Mouse (Mus musculus) heart, adult 2 months (tissue): ENCODE measurements around the gene Avpr1b. TPM values are rescaled to one million over a fixed set of nuclear protein-coding genes. Genes with fewer than 3 reads are reported as not detected.
"Not testable (repeated sequence)": the region's sequence is repeated elsewhere in the genome, so short reads cannot be mapped to it uniquely, and the experiment has no call there.

Experiments used
- DNase-seq, 2 experiments: peaks; one replicate each; pipeline ENCODE4 v3.0.0; 2021
- H3K27ac ChIP-seq: fragments of 200-600 bp; 2 replicates; pipeline ENCODE4 v1.8.1; 2022
- H3K27me3 ChIP-seq: fragments of 200-500 bp; 2 replicates; pipeline ENCODE4 v1.6.1; 2012; ENCODE audit warnings: mild to moderate bottlenecking, low read length, inconsistent platforms, mixed read lengths; ENCODE audit not compliant: control insufficient read depth, insufficient read depth
- H3K36me3 ChIP-seq: fragments of 200-500 bp; 2 replicates; pipeline ENCODE4 v1.6.1; 2012; ENCODE audit warnings: low read length, inconsistent platforms; ENCODE audit not compliant: control insufficient read depth, insufficient read depth
- H3K4me1 ChIP-seq: fragments of 200-500 bp; 2 replicates; pipeline ENCODE4 v1.6.1; 2011; ENCODE audit warnings: low read length; ENCODE audit not compliant: control insufficient read depth, insufficient read depth
- H3K4me3 ChIP-seq: fragments of 200-600 bp; 2 replicates; pipeline ENCODE4 v1.8.1; 2022
- H3K79me2 ChIP-seq: fragments of 200-500 bp; replicated peaks from 2 replicates; pipeline ENCODE4 v1.6.1; 2012; ENCODE audit warnings: mild to moderate bottlenecking, inconsistent platforms, low read length, moderate library complexity, mixed read lengths; ENCODE audit not compliant: control insufficient read depth, insufficient read depth
- H3K9ac ChIP-seq: fragments of 200-500 bp; 2 replicates; pipeline ENCODE4 v1.6.1; 2012; ENCODE audit warnings: low read depth, mild to moderate bottlenecking, control low read depth, inconsistent platforms, low read length, mixed read lengths
- CTCF ChIP-seq: fragments of 200-600 bp; IDR thresholded peaks from 2 replicates; pipeline ENCODE4 v1.8.1; 2022; ENCODE audit warnings: antibody characterized with exemption, mild to moderate bottlenecking, moderate library complexity
- EP300 ChIP-seq: fragments of 200-500 bp; IDR thresholded peaks from 2 replicates; pipeline ENCODE4 v1.6.1; 2011; ENCODE audit warnings: low read depth, low read length, control low read depth; ENCODE audit not compliant: insufficient read depth
- POLR2A ChIP-seq: fragments of 200-500 bp; IDR thresholded peaks from 2 replicates; pipeline ENCODE4 v1.6.1; 2011; ENCODE audit warnings: mild to moderate bottlenecking, low read depth, low read length, control low read depth; ENCODE audit not compliant: insufficient read depth
- WGBS: fragments of 180-500 bp; shearing (Covaris S2); methylation state at CpG from one replicate; pipeline ENCODE4 v1.1.7; 2018; 5-methylcytosine and 5-hydroxymethylcytosine counted together
- intact Hi-C: fragments of 180-260 bp; cut with DNase I; formaldehyde crosslinking; loops from one replicate; pipeline ENCODE4 v1.15.1; 2025
- polyA plus RNA-seq: library from polyadenylated mRNA; depleted of rRNA; stranded (reverse); fragments of >200 nt; gene quantifications from 2 replicates; pipeline ENCODE4 v1.2.3, GENCODE M21; 2012
- total RNA-seq, 2 experiments: library from RNA; stranded (reverse); gene quantifications; 2 replicates each; pipeline ENCODE4 v1.2.3; 2021

The Avpr1b gene
- total and polyA plus RNA-seq, 3 experiments, result not detected

GRCm38 (mm10) chr1:131624175-131624835 lies 25.3 kb downstream of the Avpr1b start:
- Histone ChIP-seq H3K27me3 (no peaks in the 10 kb centered on the region), H3K4me1 (no peaks in the 10 kb centered on the region), H3K4me3 (no peak overlapping the region), H3K27ac (no peak overlapping the region), H3K36me3 (no peaks in the 10 kb centered on the region), H3K79me2 (no peaks in the 10 kb centered on the region), H3K9ac (no peak overlapping the region)
- no peak for DNase-seq
- TF ChIP-seq EP300 (no peak), CTCF (no peak), POLR2A (no peak)
- WGBS, result 57% methylated on average over 3 of the region's 3 CpGs
- intact Hi-C loops, result no loop called here

DNA sequence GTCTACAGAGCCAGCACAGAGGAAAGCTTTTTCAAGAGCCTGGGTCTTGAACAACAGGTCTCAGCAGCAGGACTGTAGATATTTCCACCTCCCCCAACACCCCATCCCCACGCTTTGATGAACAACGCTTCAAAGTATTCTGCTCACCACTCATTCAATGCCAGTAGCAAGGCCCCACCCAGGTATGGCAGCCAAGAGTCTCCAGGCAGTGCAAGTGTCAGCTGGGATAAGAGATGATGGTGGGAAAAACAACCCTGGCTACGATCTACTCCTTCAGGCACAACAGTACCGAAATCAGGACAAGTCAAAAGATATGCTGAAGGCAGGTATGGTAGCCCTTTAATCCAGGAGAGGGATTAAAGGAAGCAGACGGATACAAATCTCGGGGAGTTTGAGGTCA lies 27.2 kb downstream of the Avpr1b start:
- WGBS, result 84% methylated on average over 6 of the region's 6 CpGs

DNA sequence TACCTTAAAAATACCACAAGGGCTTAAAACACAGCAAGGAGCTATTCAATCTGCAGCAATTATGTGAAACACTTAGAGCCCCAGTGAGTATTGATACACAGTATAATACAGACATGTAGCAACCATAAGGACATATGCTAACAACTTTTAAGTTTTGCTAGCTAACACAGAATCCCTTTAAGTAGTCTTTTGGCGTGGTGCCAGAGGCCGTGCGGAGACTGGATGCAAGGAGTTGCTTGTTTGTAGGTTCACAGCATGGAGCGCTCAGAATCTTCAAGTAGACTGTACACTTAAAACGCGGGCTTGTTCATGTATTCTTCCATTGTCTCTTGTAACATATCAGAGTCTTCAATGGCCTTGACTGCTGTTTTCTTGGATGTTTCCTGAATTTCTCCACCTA lies 33.2 kb downstream of the Avpr1b start:
- H3K4me1 ChIP-seq, H3K4me3 ChIP-seq, H3K9ac ChIP-seq, H3K79me2 ChIP-seq, H3K36me3 ChIP-seq, DNase-seq, H3K27ac ChIP-seq, intact Hi-C loops, H3K27me3 ChIP-seq: not testable (repeated sequence)
- WGBS, result 59% methylated on average over 6 of the region's 6 CpGs

More for the DNA sequence above, 27.2 kb downstream of the Avpr1b start:
- no peaks in the 10 kb centered on the region for H3K27me3 ChIP-seq
- no peak for TF ChIP-seq EP300
- TF ChIP-seq POLR2A, result no peak
- no peak for TF ChIP-seq CTCF
- no peak overlapping the region for H3K4me3 ChIP-seq
- H3K9ac ChIP-seq, result no peak overlapping the region
- intact Hi-C loops, result no loop called here
- H3K4me1 ChIP-seq, result no peaks in the 10 kb centered on the region
- H3K27ac ChIP-seq, result no peak overlapping the region
- no peaks in the 10 kb centered on the region for H3K36me3 ChIP-seq
- no peak for DNase-seq
- H3K79me2 ChIP-seq, result no peaks in the 10 kb centered on the region

DNA sequence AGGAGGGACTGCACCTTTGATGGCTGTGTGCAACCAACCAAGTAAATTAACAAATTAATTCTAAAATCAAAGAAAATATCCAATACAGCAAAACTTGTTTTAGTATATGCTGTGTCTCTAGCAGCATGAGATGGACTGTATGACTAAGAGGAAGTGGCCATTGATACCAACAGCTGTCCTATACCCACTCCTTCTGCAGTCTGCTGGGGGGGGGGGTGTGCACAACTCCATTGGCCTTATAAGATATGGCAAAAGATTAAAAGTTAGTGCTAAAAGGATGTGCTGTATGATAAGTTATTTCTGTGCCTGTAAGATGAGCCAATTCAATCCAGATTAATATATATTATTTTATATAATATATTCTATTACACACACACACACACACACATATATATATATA lies 35.5 kb downstream of the Avpr1b start:
- Histone ChIP-seq H3K4me1 (no peaks in the 10 kb centered on the region), H3K4me3 (no peak overlapping the region), H3K27me3 (no peaks in the 10 kb centered on the region), H3K27ac (no peak overlapping the region), H3K9ac (no peak overlapping the region), H3K79me2 (no peaks in the 10 kb centered on the region), H3K36me3 (no peaks in the 10 kb centered on the region)
- intact Hi-C loops, result no loop called here
- TF ChIP-seq CTCF, result no peak
- TF ChIP-seq EP300, result no peak
- TF ChIP-seq POLR2A, result no peak
- DNase-seq, result no peak

DNA sequence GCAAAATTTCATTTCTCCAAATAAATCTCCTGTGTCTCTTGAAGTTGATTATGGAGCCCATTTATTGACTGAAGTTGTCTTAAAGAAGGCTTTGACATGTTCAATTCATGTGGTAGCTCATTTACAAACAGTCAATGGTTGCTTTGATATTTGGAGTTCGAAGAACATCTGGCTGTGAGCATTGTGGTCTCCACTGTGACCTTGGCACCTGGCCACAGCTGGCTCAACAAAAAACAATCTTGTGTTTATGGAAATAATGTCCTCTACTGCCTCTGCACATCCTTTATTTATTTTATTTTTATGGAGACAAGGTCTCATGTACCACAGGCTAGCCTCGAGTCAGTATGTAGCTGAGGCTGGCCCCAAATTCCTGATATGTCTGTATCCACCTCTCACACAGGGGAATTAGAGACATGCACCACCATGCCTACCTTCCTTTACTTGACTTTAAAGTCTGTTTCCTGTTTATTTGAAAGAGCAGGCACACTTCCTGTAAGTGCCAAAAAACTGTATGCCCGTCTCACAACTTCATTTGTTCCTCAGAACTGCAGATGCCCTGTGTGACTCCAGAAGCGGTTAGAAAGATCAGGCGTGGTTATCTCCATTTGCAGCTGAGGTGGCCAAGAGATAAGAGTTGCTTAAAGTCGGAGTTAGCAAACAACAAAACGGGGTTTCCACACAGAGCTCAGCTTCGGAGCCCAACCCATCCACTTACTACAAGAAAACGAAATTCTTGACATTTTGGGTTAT lies 38.9 kb downstream of the Avpr1b start, which contains the start of gene Ctse:
Ctse (plus strand) TSS at position 516 of the 750 bp plus-strand sequence.
- 34% methylated on average over 9 of the region's 9 CpGs for WGBS
- TF ChIP-seq EP300 (no peak), POLR2A (no peak), CTCF (no peak)
- H3K4me1 ChIP-seq, result no peaks in the 10 kb centered on the region
- intact Hi-C loops, result no loop called here
- no peak within 1 kb of the TSS for H3K9ac ChIP-seq
- no peaks in the 10 kb centered on the region for H3K79me2 ChIP-seq
- H3K36me3 ChIP-seq, result no peaks in the 10 kb centered on the region
- DNase-seq, result peak in 1 of 2 experiments; percentile 17
- no peak within 1 kb of the TSS for H3K4me3 ChIP-seq
- H3K27ac ChIP-seq, result no peak within 1 kb of the TSS
- no peaks in the 10 kb centered on the region for H3K27me3 ChIP-seq
